In genomic region chr7:45920583-45921241, GRCm38 (mm10) we compare ENCODE assay signal across 8 mouse cellular contexts. TPM values are rescaled to one million over a fixed set of nuclear protein-coding genes. Genes with fewer than 3 reads are reported as not detected.
DNase-seq lines count a peak whose midpoint lies in the region; ATAC-seq and TF ChIP-seq lines count a peak whose summit lies in the region.

No protein-coding gene starts in this region.

- H3K4me3 ChIP-seq in kidney, postnatal 0 days (replicated peaks; ENCODE audit: low read depth, low read length) = peak overlapping the region; percentile 49
- peak overlapping the region in 1 of 2 experiments; percentile 3; a peak in 1 of 4 replicates for H3K4me3 ChIP-seq in ES-E14 (ENCODE audit: insufficient read depth in 1 of 2, low read depth in 1 of 2, low read length in 2 of 2, poor library complexity in 1 of 2, severe bottlenecking in 1 of 2)
- H3K4me3 ChIP-seq in embryonic facial prominence, embryonic 15.5 days (replicated peaks) = peak overlapping the region; percentile 56
- H3K4me3 ChIP-seq in intestine, embryonic 15.5 days (replicated peaks) = peak overlapping the region; percentile 40
- peak overlapping the region; percentile 32 for H3K4me3 ChIP-seq in neural tube, embryonic 13.5 days

- no peak for ATAC-seq in kidney, postnatal 0 days (replicated peaks; ENCODE audit: low FRiP score, low read depth)
- ATAC-seq in embryonic facial prominence, embryonic 15.5 days (ENCODE audit: insufficient number of reproducible peaks, low FRiP score, low TSS enrichment, low read depth) = peak; percentile 2; the same call in 1 of the 2 replicates
- no peak for ATAC-seq in intestine, embryonic 15.5 days
- ATAC-seq in neural tube, embryonic 13.5 days (ENCODE audit: low read depth) = no peak

- in situ Hi-C loops in ES-E14 (cut with MboI; ENCODE audit: low sequenced_read_pairs in 2 of 2, unreplicated experiment in 2 of 2) = loop anchor here in 1 of 2 experiments (10.0 kb wide), 1 partner anchor 176 kb away; no protein-coding TSS in a partner anchor

- H3K4me1 ChIP-seq in kidney, postnatal 0 days (replicated peaks; ENCODE audit: insufficient read depth, low read length) = peaks cover 45% of the 10 kb centered on the region
- peaks cover 8 to 36% of the 10 kb centered on the region in 2 experiments; a peak in 3 of 4 replicates for H3K4me1 ChIP-seq in ES-E14 (ENCODE audit: control insufficient read depth in 2 of 2, insufficient read depth in 2 of 2, low read length in 2 of 2, poor library complexity in 1 of 2)
- peaks cover 75% of the 10 kb centered on the region for H3K4me1 ChIP-seq in embryonic facial prominence, embryonic 15.5 days
- H3K4me1 ChIP-seq in intestine, embryonic 15.5 days (replicated peaks) = peaks cover 66% of the 10 kb centered on the region
- H3K4me1 ChIP-seq in neural tube, embryonic 13.5 days (replicated peaks) = peaks cover 37% of the 10 kb centered on the region

- no peaks in the 10 kb centered on the region for H3K36me3 ChIP-seq in kidney, postnatal 0 days (ENCODE audit: insufficient read depth, low read length)
- H3K36me3 ChIP-seq in ES-E14 (ENCODE audit: control insufficient read depth, insufficient read depth, low read length, poor library complexity, severe bottlenecking) = no peaks in the 10 kb centered on the region
- H3K36me3 ChIP-seq in embryonic facial prominence, embryonic 15.5 days = 0 out of 2 replicates have a peak, but pooled peaks cover 5% of the 10 kb centered on the region
- no peaks in the 10 kb centered on the region; the same call in 1 of the 2 replicates for H3K36me3 ChIP-seq in intestine, embryonic 15.5 days
- H3K36me3 ChIP-seq in neural tube, embryonic 13.5 days = no peaks in the 10 kb centered on the region

- WGBS in kidney, postnatal 0 days = 13% methylated on average over 9 of the region's 9 CpGs
- WGBS in embryonic facial prominence, embryonic 15.5 days = 15% methylated on average over 9 of the region's 9 CpGs
- WGBS in intestine, embryonic 15.5 days = 21% methylated on average over 9 of the region's 9 CpGs
- WGBS in neural tube, embryonic 13.5 days = 52% methylated on average over 9 of the region's 9 CpGs

- H3K27me3 ChIP-seq in kidney, postnatal 0 days (ENCODE audit: insufficient read depth, low read length) = no peaks in the 10 kb centered on the region
- no peaks in the 10 kb centered on the region for H3K27me3 ChIP-seq in embryonic facial prominence, embryonic 15.5 days
- H3K27me3 ChIP-seq in intestine, embryonic 15.5 days (replicated peaks) = no peaks in the 10 kb centered on the region
- H3K27me3 ChIP-seq in neural tube, embryonic 13.5 days = no peaks in the 10 kb centered on the region

- H3K27ac ChIP-seq in kidney, postnatal 0 days = peak overlapping the region; percentile 90
- 0 out of 2 replicates have a peak overlapping the region, but pooled peaks have one; percentile 16 for H3K27ac ChIP-seq in ES-E14 (ENCODE audit: insufficient read depth, low read depth, low read length, poor library complexity, severe bottlenecking)
- H3K27ac ChIP-seq in embryonic facial prominence, embryonic 15.5 days (replicated peaks) = peak overlapping the region; percentile 98
- H3K27ac ChIP-seq in intestine, embryonic 15.5 days = peak overlapping the region; percentile 70
- H3K27ac ChIP-seq in neural tube, embryonic 13.5 days (replicated peaks) = no peak overlapping the region

- no peak for TF ChIP-seq CTCF in kidney, postnatal 0 days (IDR thresholded peaks at IDR 0.05; ENCODE audit: low read depth)

- DNase-seq in kidney, postnatal 0 days (ENCODE audit: low spot score) = peak; percentile 56
- DNase-seq in kidney, adult 18-20 months = no peak
- no peak for DNase-seq in ES-E14 (ENCODE audit: low read depth, low spot score)
- no peak for DNase-seq in frontal cortex, postnatal 25 days (ENCODE audit: low spot score in 2 of 2)
- no peak for DNase-seq in cerebellum, postnatal 4 days (ENCODE audit: low spot score in 2 of 2)

- H3K9ac ChIP-seq in kidney, postnatal 0 days (ENCODE audit: low read depth, low read length) = peak overlapping the region; percentile 60
- H3K9ac ChIP-seq in ES-E14 (ENCODE audit: insufficient read depth, low read depth, low read length, poor library complexity, severe bottlenecking) = peak overlapping the region; percentile 30; the same call in 1 of the 2 replicates
- peak overlapping the region; percentile 49 for H3K9ac ChIP-seq in embryonic facial prominence, embryonic 15.5 days
- H3K9ac ChIP-seq in intestine, embryonic 15.5 days = peak overlapping the region; percentile 59
- H3K9ac ChIP-seq in neural tube, embryonic 13.5 days = peak overlapping the region; percentile 50

- no peaks in the 10 kb centered on the region for H3K9me3 ChIP-seq in kidney, postnatal 0 days (replicated peaks; ENCODE audit: low read length)
- H3K9me3 ChIP-seq in ES-E14 (ENCODE audit: control insufficient read depth, insufficient read depth, low read depth, low read length) = no peaks in the 10 kb centered on the region
- H3K9me3 ChIP-seq in embryonic facial prominence, embryonic 15.5 days (replicated peaks) = no peaks in the 10 kb centered on the region
- no peaks in the 10 kb centered on the region for H3K9me3 ChIP-seq in intestine, embryonic 15.5 days
- no peaks in the 10 kb centered on the region for H3K9me3 ChIP-seq in neural tube, embryonic 13.5 days

- H3K4me2 ChIP-seq in kidney, postnatal 0 days (ENCODE audit: low read length) = peak overlapping the region; percentile 64
- peak overlapping the region; percentile 71 for H3K4me2 ChIP-seq in embryonic facial prominence, embryonic 15.5 days (replicated peaks)
- H3K4me2 ChIP-seq in intestine, embryonic 15.5 days (replicated peaks) = peak overlapping the region; percentile 77
- H3K4me2 ChIP-seq in neural tube, embryonic 13.5 days = peak overlapping the region; percentile 44

TF ChIP-seq in ES-E14, 5 proteins besides CTCF, POLR2A, EP300 and RAD21:
- TF ChIP-seq ZC3H11A (IDR thresholded peaks at IDR 0.05; ENCODE audit: borderline replicate concordance, low read depth, low read length) = no peak
- no peak for TF ChIP-seq CHD2 (IDR thresholded peaks at IDR 0.05; ENCODE audit: low read depth, low read length)
- TF ChIP-seq HCFC1 (IDR thresholded peaks at IDR 0.05; ENCODE audit: borderline replicate concordance, insufficient read depth, low read length) = no peak
- TF ChIP-seq MAFK (IDR thresholded peaks at IDR 0.05; ENCODE audit: insufficient read depth, low read depth, low read length) = no peak
- TF ChIP-seq ZNF384 (IDR thresholded peaks at IDR 0.05; ENCODE audit: low read depth, low read length) = no peak

RNA-seq across cellular contexts. Expression of gene Emp3, which starts 0.5 kb away (rescaled TPM):
- 170 and 171 TPM in 2 replicates for polyA plus RNA-seq in kidney, postnatal 0 days (2015; fragmentation: Nextera tagmentation; extraction: Ambion mirVana)
- 43.8 and 56.5 TPM in 2 replicates for total RNA-seq in ES-E14 (2012; rRNA removed)
- 307 and 335 TPM in 2 replicates for polyA plus RNA-seq in embryonic facial prominence, embryonic 15.5 days (2015; fragmentation: Nextera tagmentation; extraction: Ambion mirVana)
- polyA plus RNA-seq in intestine, embryonic 15.5 days (2015; fragmentation: Nextera tagmentation; extraction: Ambion mirVana) = 141 and 168 TPM in 2 replicates
- 47.4 and 51.6 TPM in 2 replicates for polyA plus RNA-seq in neural tube, embryonic 13.5 days (2015; fragmentation: Nextera tagmentation; extraction: Ambion mirVana)

RNA-seq across cellular contexts. Expression of gene Ccdc114, which starts 3.2 kb away (rescaled TPM):
- polyA plus RNA-seq in kidney, postnatal 0 days (2015; fragmentation: Nextera tagmentation; extraction: Ambion mirVana) = 7.2 and 8.4 TPM in 2 replicates
- total RNA-seq in ES-E14 (2012; rRNA removed) = 7.7 and 12.5 TPM in 2 replicates
- 5.7 and 9.8 TPM in 2 replicates for polyA plus RNA-seq in embryonic facial prominence, embryonic 15.5 days (2015; fragmentation: Nextera tagmentation; extraction: Ambion mirVana)
- polyA plus RNA-seq in intestine, embryonic 15.5 days (2015; fragmentation: Nextera tagmentation; extraction: Ambion mirVana) = 4.3 and 4.5 TPM in 2 replicates
- 3.4 and 3.8 TPM in 2 replicates for polyA plus RNA-seq in neural tube, embryonic 13.5 days (2015; fragmentation: Nextera tagmentation; extraction: Ambion mirVana)

RNA-seq across cellular contexts. Expression of gene Tmem143, which starts 24.0 kb away (rescaled TPM):
- polyA plus RNA-seq in kidney, postnatal 0 days (2015; fragmentation: Nextera tagmentation; extraction: Ambion mirVana) = 6.2 and 6.7 TPM in 2 replicates
- 26.0 and 34.8 TPM in 2 replicates for total RNA-seq in ES-E14 (2012; rRNA removed)
- polyA plus RNA-seq in embryonic facial prominence, embryonic 15.5 days (2015; fragmentation: Nextera tagmentation; extraction: Ambion mirVana) = 4.9 and 5.0 TPM in 2 replicates
- 5.8 and 7.0 TPM in 2 replicates for polyA plus RNA-seq in intestine, embryonic 15.5 days (2015; fragmentation: Nextera tagmentation; extraction: Ambion mirVana)
- polyA plus RNA-seq in neural tube, embryonic 13.5 days (2015; fragmentation: Nextera tagmentation; extraction: Ambion mirVana) = 4.7 and 5.1 TPM in 2 replicates

RNA-seq across cellular contexts. Expression of gene Syngr4, which starts 24.2 kb away (rescaled TPM):
- 0.96 and 1.6 TPM in 2 replicates for polyA plus RNA-seq in kidney, postnatal 0 days (2015; fragmentation: Nextera tagmentation; extraction: Ambion mirVana)
- total RNA-seq in ES-E14 (2012; rRNA removed) = 0.74 TPM in 1 of 2 replicates, not detected in the other
- polyA plus RNA-seq in embryonic facial prominence, embryonic 15.5 days (2015; fragmentation: Nextera tagmentation; extraction: Ambion mirVana) = 0.40 and 0.77 TPM in 2 replicates
- polyA plus RNA-seq in intestine, embryonic 15.5 days (2015; fragmentation: Nextera tagmentation; extraction: Ambion mirVana) = 0.85 and 1.00 TPM in 2 replicates
- not detected in 2 replicates for polyA plus RNA-seq in neural tube, embryonic 13.5 days (2015; fragmentation: Nextera tagmentation; extraction: Ambion mirVana)

RNA-seq across cellular contexts. Expression of gene Grin2d, which starts 42.5 kb away (rescaled TPM):
- polyA plus RNA-seq in kidney, postnatal 0 days (2015; fragmentation: Nextera tagmentation; extraction: Ambion mirVana) = 0.29 and 0.32 TPM in 2 replicates
- 0.67 and 0.90 TPM in 2 replicates for total RNA-seq in ES-E14 (2012; rRNA removed)
- polyA plus RNA-seq in embryonic facial prominence, embryonic 15.5 days (2015; fragmentation: Nextera tagmentation; extraction: Ambion mirVana) = 0.67 and 0.79 TPM in 2 replicates
- polyA plus RNA-seq in intestine, embryonic 15.5 days (2015; fragmentation: Nextera tagmentation; extraction: Ambion mirVana) = 0.49 and 0.51 TPM in 2 replicates
- polyA plus RNA-seq in neural tube, embryonic 13.5 days (2015; fragmentation: Nextera tagmentation; extraction: Ambion mirVana) = 1.6 and 2.1 TPM in 2 replicates
